8 mouse cellular contexts compared by ENCODE assay signal in genomic region chr12:110447306-110447705, GRCm38 (mm10). TPM values are rescaled to one million over a fixed set of nuclear protein-coding genes. Genes with fewer than 3 reads are reported as not detected.
A peak's percentile ranks its signal among the peaks of the same experiment; 100 is the strongest.
DNase-seq lines count a peak whose midpoint lies in the region; ATAC-seq and TF ChIP-seq lines count a peak whose summit lies in the region.

No protein-coding gene starts in this region.

- H3K27ac ChIP-seq in layer of hippocampus, adult 2 months = peak overlapping the region; percentile 84
- H3K27ac ChIP-seq in forebrain, embryonic 15.5 days (replicated peaks) = peak overlapping the region; percentile 96
- peak overlapping the region; percentile 94 for H3K27ac ChIP-seq in hindbrain, embryonic 13.5 days
- H3K27ac ChIP-seq in limb, embryonic 13.5 days = peak overlapping the region; percentile 72
- peak overlapping the region; percentile 93 for H3K27ac ChIP-seq in midbrain, embryonic 12.5 days (replicated peaks)

- 2% methylated on average over 29 of the region's 39 CpGs for WGBS in forebrain, embryonic 15.5 days
- WGBS in hindbrain, embryonic 13.5 days = 0% methylated on average over 35 of the region's 39 CpGs
- under 1% methylated on average over 32 of the region's 39 CpGs for WGBS in limb, embryonic 13.5 days
- WGBS in midbrain, embryonic 12.5 days = under 1% methylated on average over 31 of the region's 39 CpGs

- H3K9ac ChIP-seq in forebrain, embryonic 15.5 days (replicated peaks) = peak overlapping the region; percentile 82
- peak overlapping the region; percentile 93 for H3K9ac ChIP-seq in hindbrain, embryonic 13.5 days
- H3K9ac ChIP-seq in limb, embryonic 13.5 days = peak overlapping the region; percentile 85
- peak overlapping the region; percentile 86 for H3K9ac ChIP-seq in midbrain, embryonic 12.5 days (replicated peaks)

- H3K27me3 ChIP-seq in forebrain, embryonic 15.5 days = peaks cover 3% of the 10 kb centered on the region; the same call in 1 of the 2 replicates
- H3K27me3 ChIP-seq in hindbrain, embryonic 13.5 days = peaks cover 19% of the 10 kb centered on the region
- H3K27me3 ChIP-seq in limb, embryonic 13.5 days = peaks cover 10% of the 10 kb centered on the region; the same call in 1 of the 2 replicates
- 0 out of 2 replicates have a peak, but pooled peaks cover 7% of the 10 kb centered on the region for H3K27me3 ChIP-seq in midbrain, embryonic 12.5 days

- H3K4me1 ChIP-seq in forebrain, embryonic 15.5 days = peaks cover 21% of the 10 kb centered on the region
- H3K4me1 ChIP-seq in hindbrain, embryonic 13.5 days (replicated peaks) = peaks cover 20% of the 10 kb centered on the region
- peaks cover 13% of the 10 kb centered on the region for H3K4me1 ChIP-seq in limb, embryonic 13.5 days
- peaks cover 13% of the 10 kb centered on the region; the same call in 1 of the 2 replicates for H3K4me1 ChIP-seq in midbrain, embryonic 12.5 days

- H3K36me3 ChIP-seq in forebrain, embryonic 15.5 days = no peaks in the 10 kb centered on the region
- peaks cover 13% of the 10 kb centered on the region for H3K36me3 ChIP-seq in hindbrain, embryonic 13.5 days
- peaks cover 21% of the 10 kb centered on the region for H3K36me3 ChIP-seq in limb, embryonic 13.5 days
- peaks cover 7% of the 10 kb centered on the region; the same call in 1 of the 2 replicates for H3K36me3 ChIP-seq in midbrain, embryonic 12.5 days

- ATAC-seq in forebrain, embryonic 15.5 days (replicated peaks) = peak; percentile 51
- peak; percentile 67 for ATAC-seq in hindbrain, embryonic 13.5 days (ENCODE audit: low FRiP score)
- peak; percentile 49 for ATAC-seq in limb, embryonic 13.5 days (ENCODE audit: low FRiP score, low read depth)
- ATAC-seq in midbrain, embryonic 12.5 days (ENCODE audit: low FRiP score, low read depth) = peak; percentile 42

- peak in 1 of 2 experiments; percentile 49 for DNase-seq in layer of hippocampus, adult 2 months (ENCODE audit: low spot score in 2 of 2)
- no peak for DNase-seq in layer of hippocampus, postnatal 14 days (ENCODE audit: low spot score in 2 of 2)
- DNase-seq in c-Kit-positive CD71-positive TER-119-negative erythroid progenitor cells, embryonic 14.5 days (ENCODE audit: low read depth) = peak; percentile 24
- DNase-seq in spleen, postnatal 36 days (ENCODE audit: low spot score in 2 of 2) = peak; percentile 39 to 53

- no peaks in the 10 kb centered on the region for H3K9me3 ChIP-seq in forebrain, embryonic 15.5 days
- H3K9me3 ChIP-seq in hindbrain, embryonic 13.5 days = no peaks in the 10 kb centered on the region
- no peaks in the 10 kb centered on the region for H3K9me3 ChIP-seq in limb, embryonic 13.5 days
- H3K9me3 ChIP-seq in midbrain, embryonic 12.5 days = no peaks in the 10 kb centered on the region

- no peak for TF ChIP-seq CTCF in layer of hippocampus, adult 2 months (conservative IDR thresholded peaks at IDR 0.05)

- H3K4me2 ChIP-seq in forebrain, embryonic 15.5 days (replicated peaks) = peak overlapping the region; percentile 88
- H3K4me2 ChIP-seq in hindbrain, embryonic 13.5 days = peak overlapping the region; percentile 70
- H3K4me2 ChIP-seq in limb, embryonic 13.5 days (replicated peaks) = peak overlapping the region; percentile 80
- H3K4me2 ChIP-seq in midbrain, embryonic 12.5 days (replicated peaks) = peak overlapping the region; percentile 89

- peak overlapping the region; percentile 89 for H3K4me3 ChIP-seq in layer of hippocampus, adult 2 months
- H3K4me3 ChIP-seq in forebrain, embryonic 15.5 days = peak overlapping the region; percentile 83
- H3K4me3 ChIP-seq in hindbrain, embryonic 13.5 days = peak overlapping the region; percentile 88
- peak overlapping the region; percentile 85 for H3K4me3 ChIP-seq in limb, embryonic 13.5 days
- peak overlapping the region; percentile 88 for H3K4me3 ChIP-seq in midbrain, embryonic 12.5 days

RNA-seq across cellular contexts. Expression of gene Ppp2r5c, which starts 0.4 kb away (rescaled TPM):
- 100 to 1,000 TPM; 243 to 252 TPM for total RNA-seq in layer of hippocampus, adult 2 months (2021)
- 100 to 1,000 TPM; 250 to 255 TPM for total RNA-seq in layer of hippocampus, postnatal 14 days (2021)
- polyA plus RNA-seq in forebrain, embryonic 15.5 days (2015; fragmentation: Nextera tagmentation; extraction: Ambion mirVana) = 137 TPM in 2 replicates
- polyA plus RNA-seq in hindbrain, embryonic 13.5 days (2015; fragmentation: Nextera tagmentation; extraction: Ambion mirVana) = 142 and 144 TPM in 2 replicates
- polyA plus RNA-seq in limb, embryonic 13.5 days (2015; fragmentation: Nextera tagmentation; extraction: Ambion mirVana) = 146 and 149 TPM in 2 replicates
- polyA plus RNA-seq in midbrain, embryonic 12.5 days (2016; fragmentation: Nextera tagmentation; extraction: Ambion mirVana) = 161 and 163 TPM in 2 replicates

Comparison
In these comparisons a context has a peak if more than half of its experiments do, and no peak if none do; other contexts are left out.
1. DNase-seq: peak in c-Kit-positive CD71-positive TER-119-negative erythroid progenitor cells, embryonic 14.5 days (single experiment) and spleen, postnatal 36 days (2 of 2); none in layer of hippocampus, postnatal 14 days (0 of 2).
2. Peak in every context shown above with its lines, with median percentiles within 50 percentile points of each other: H3K27ac ChIP-seq, H3K4me3 ChIP-seq, ATAC-seq, H3K4me2 ChIP-seq and H3K9ac ChIP-seq.